Mouse (Mus musculus) stomach, postnatal 0 days (tissue): Measurements from ENCODE around the gene Prdm16. TPM values are rescaled to one million over a fixed set of nuclear protein-coding genes. Genes with fewer than 3 reads are reported as not detected.

Source experiments
- ATAC-seq: fragments of 200-750 bp; cut with Nextera tagmentation; 2 replicates; pipeline ENCODE4 v1.8.0; 2017; ENCODE audit not compliant: low FRiP score, low TSS enrichment
- DNase-seq: peaks from one replicate; pipeline ENCODE4 v3.0.0-alpha.2; 2016; ENCODE audit warnings: low spot score
- H3K27ac ChIP-seq: fragments of 300-500 bp; sonication (generic); replicated peaks from 2 replicates; pipeline ENCODE4 v1.5.1; 2014; ENCODE audit warnings: mild to moderate bottlenecking, control low read depth
- H3K27me3 ChIP-seq: fragments of 300-500 bp; sonication (generic); 2 replicates; pipeline ENCODE4 v1.6.1; 2014; ENCODE audit warnings: low read length; ENCODE audit not compliant: control insufficient read depth, insufficient read depth
- H3K36me3 ChIP-seq: fragments of 300-500 bp; sonication (generic); 2 replicates; pipeline ENCODE4 v1.6.1; 2014; ENCODE audit warnings: low read length, mixed read lengths; ENCODE audit not compliant: control insufficient read depth, insufficient read depth
- H3K4me1 ChIP-seq: fragments of 300-500 bp; sonication (generic); replicated peaks from 2 replicates; pipeline ENCODE4 v1.6.1; 2014; ENCODE audit warnings: antibody characterized with exemption; ENCODE audit not compliant: control insufficient read depth, insufficient read depth
- H3K4me2 ChIP-seq: fragments of 300-500 bp; sonication (generic); replicated peaks from 2 replicates; pipeline ENCODE4 v1.6.1; 2014; ENCODE audit warnings: low read depth, mild to moderate bottlenecking, control low read depth, moderate library complexity
- H3K4me3 ChIP-seq: fragments of 300-500 bp; sonication (generic); 2 replicates; pipeline ENCODE4 v1.5.1; 2014; ENCODE audit warnings: low read depth, low read length, control low read depth
- H3K9ac ChIP-seq: fragments of 300-500 bp; sonication (generic); 2 replicates; pipeline ENCODE4 v1.6.1; 2014; ENCODE audit warnings: mild to moderate bottlenecking, low read length, control low read depth, mixed read lengths
- H3K9me3 ChIP-seq: fragments of 300-500 bp; sonication (generic); 2 replicates; pipeline ENCODE4 v1.6.1; 2016; ENCODE audit warnings: low read length; ENCODE audit not compliant: control insufficient read depth
- CTCF ChIP-seq: IDR thresholded peaks from 2 replicates; pipeline ENCODE4 v1.5.1; 2016; ENCODE audit warnings: antibody characterized with exemption, low read depth, mild to moderate bottlenecking, moderate library complexity
- EP300 ChIP-seq: optimal IDR thresholded peaks from 2 replicates; pipeline ENCODE3; 2016; ENCODE audit warnings: antibody characterized with exemption
- WGBS: fragments of 180-500 bp; shearing (Covaris S2); extraction: QIAGEN DNeasy Blood & Tissue Kit; methylation state at CpG from one replicate; pipeline ENCODE4 v1.1.7; 2014; 5-methylcytosine and 5-hydroxymethylcytosine counted together
- polyA plus RNA-seq: library from polyadenylated mRNA; unstranded; fragments of >200 nt; fragmentation: Nextera tagmentation; extraction: Ambion mirVana; gene quantifications from 2 replicates; pipeline ENCODE4 v1.2.1, GENCODE M21; 2015

The Prdm16 gene
- polyA plus RNA-seq, 1 experiment from 2014 or later = 15.6 TPM

- no peaks in the 10 kb centered on the region for H3K4me1 ChIP-seq
- no peak overlapping the region for H3K4me2 ChIP-seq
- TF ChIP-seq EP300 = no peak
- TF ChIP-seq CTCF = no peak
- 54% methylated on average over 10 of the region's 10 CpGs for WGBS
- DNase-seq (peak; percentile 57), ATAC-seq (peak; percentile 85)
- H3K4me3 ChIP-seq = no peak overlapping the region
- H3K9me3 ChIP-seq = no peaks in the 10 kb centered on the region
- no peaks in the 10 kb centered on the region for H3K36me3 ChIP-seq
- no peak overlapping the region for H3K9ac ChIP-seq
- H3K27me3 ChIP-seq = no peaks in the 10 kb centered on the region
- peak overlapping the region; percentile 49; the same call in 1 of the 2 replicates for H3K27ac ChIP-seq
These were observed 260.6 kb downstream of the Prdm16 start for GRCm38 (mm10) chr4:154375939-154376625.

DNA sequence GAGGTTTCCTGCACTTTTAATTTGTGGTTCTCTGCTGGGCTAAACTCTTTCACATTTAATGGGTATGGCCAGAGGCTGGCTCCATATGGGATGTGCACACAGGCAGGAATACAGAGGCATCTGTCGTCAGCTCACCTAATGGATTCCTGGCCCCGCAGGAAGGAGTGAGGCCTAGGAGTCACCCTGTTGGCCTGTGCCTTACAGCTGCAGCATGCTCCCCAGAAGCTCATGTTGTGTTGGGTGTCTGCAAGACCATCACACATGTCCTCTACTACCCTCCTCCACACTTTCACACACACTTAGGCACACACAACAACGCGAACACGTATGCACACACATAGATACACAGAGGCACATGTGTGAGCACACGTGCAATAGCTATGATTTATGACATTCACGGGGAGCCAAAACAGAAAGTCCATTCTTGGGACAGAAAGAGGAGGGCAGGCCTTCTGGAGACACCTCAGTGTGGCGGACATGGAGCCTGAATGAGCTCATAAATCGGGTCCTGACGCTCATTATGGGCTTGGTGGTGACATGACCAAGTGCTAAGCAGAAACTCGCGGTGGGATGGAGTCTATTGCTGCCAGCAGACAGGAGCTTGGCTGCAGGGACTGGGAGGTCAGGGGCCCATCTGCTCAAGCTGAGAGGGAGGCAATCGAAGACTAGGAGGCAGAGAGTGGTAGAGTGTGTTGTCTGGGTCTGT is 265.0 kb downstream of the Prdm16 start:
- H3K9me3 ChIP-seq = no peaks in the 10 kb centered on the region
- ATAC-seq = no peak
- no peaks in the 10 kb centered on the region for H3K4me1 ChIP-seq
- H3K9ac ChIP-seq = no peak overlapping the region
- TF ChIP-seq EP300 = no peak
- no peak for TF ChIP-seq CTCF
- H3K4me2 ChIP-seq = no peak overlapping the region
- WGBS = 65% methylated on average over 13 of the region's 13 CpGs
- no peaks in the 10 kb centered on the region for H3K36me3 ChIP-seq
- H3K27ac ChIP-seq = no peak overlapping the region
- no peaks in the 10 kb centered on the region for H3K27me3 ChIP-seq
- H3K4me3 ChIP-seq = no peak overlapping the region
- DNase-seq = no peak

DNA sequence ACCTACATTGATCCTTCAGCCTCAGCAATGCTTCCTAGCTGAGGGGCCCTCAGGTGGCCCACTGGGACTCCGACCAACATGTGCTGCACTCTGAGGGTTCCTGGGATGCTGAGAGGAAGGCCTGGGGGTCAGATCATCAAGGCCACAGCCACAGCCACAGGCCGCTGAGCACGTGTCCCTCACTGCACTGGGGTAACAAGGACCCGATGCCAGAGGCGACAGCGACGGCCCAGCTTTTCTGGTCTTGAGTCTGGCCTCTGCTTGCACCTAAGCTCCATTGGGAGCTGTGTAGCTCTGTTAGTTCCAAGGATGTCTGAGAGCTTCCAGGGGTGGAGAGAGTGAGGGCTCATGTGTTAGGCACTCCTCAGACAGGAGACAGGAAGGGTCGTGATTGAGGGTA is 265.8 kb downstream of the Prdm16 start:
- H3K4me1 ChIP-seq = no peaks in the 10 kb centered on the region
- no peaks in the 10 kb centered on the region for H3K27me3 ChIP-seq
- no peaks in the 10 kb centered on the region for H3K9me3 ChIP-seq
- H3K27ac ChIP-seq = no peak overlapping the region
- H3K4me3 ChIP-seq = no peak overlapping the region
- DNase-seq (no peak), ATAC-seq (no peak)
- H3K4me2 ChIP-seq = no peak overlapping the region
- WGBS = 83% methylated on average over 8 of the region's 8 CpGs
- no peak overlapping the region for H3K9ac ChIP-seq
- H3K36me3 ChIP-seq = no peaks in the 10 kb centered on the region
- TF ChIP-seq EP300 (no peak), CTCF (no peak)

DNA sequence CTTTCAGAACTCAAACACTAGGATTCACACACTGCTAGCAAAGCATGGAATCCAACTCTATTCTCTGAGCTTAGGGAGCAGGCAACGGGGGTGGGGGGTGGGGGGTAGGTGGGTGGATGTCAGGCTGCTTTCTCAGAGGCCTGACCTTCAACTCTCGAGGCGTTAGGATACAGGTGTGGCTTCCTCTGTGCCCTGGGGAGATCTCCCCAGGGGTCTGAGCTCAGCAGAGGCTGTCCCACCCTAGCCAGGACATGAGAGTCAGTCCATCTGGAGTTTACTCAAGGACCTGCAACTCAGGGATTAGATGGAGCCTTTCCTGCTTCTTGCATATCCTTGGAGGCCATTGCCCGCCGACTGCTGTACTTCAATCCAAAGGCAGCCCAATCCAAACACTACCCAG is 267.6 kb downstream of the Prdm16 start:
- Histone ChIP-seq H3K9ac (no peak overlapping the region), H3K4me2 (no peak overlapping the region), H3K4me3 (no peak overlapping the region), H3K4me1 (no peaks in the 10 kb centered on the region), H3K27ac (no peak overlapping the region), H3K27me3 (no peaks in the 10 kb centered on the region), H3K36me3 (no peaks in the 10 kb centered on the region), H3K9me3 (no peaks in the 10 kb centered on the region)
- ATAC-seq (no peak), DNase-seq (no peak)
- TF ChIP-seq CTCF (no peak), EP300 (no peak)
- 60% methylated on average over 5 of the region's 5 CpGs for WGBS

DNA sequence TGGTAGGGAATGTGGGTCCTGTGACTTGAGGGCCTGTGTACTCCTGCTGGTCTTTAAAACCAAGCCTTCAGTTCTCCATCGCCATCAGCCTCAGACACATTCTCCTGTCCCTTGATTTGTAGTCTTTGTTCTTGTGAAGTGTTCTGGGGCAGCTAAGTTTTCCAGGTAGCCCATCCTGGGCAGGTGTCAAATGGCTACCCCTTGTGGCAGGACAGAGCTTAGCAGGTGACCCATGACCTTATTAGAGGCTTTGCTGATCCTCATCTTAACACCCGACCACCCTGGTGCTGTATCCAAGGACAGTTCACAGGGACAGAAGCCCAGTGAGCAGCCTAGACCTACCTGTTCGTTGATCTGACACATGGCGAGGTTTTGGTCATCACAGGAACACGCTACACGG is 269.8 kb downstream of the Prdm16 start:
- no peak for DNase-seq
- TF ChIP-seq EP300 (no peak), CTCF (peak; percentile 52)
- H3K4me1 ChIP-seq = no peaks in the 10 kb centered on the region
- H3K4me3 ChIP-seq = no peak overlapping the region
- WGBS = 80% methylated on average over 6 of the region's 6 CpGs
- no peak overlapping the region for H3K4me2 ChIP-seq
- H3K27ac ChIP-seq = no peak overlapping the region
- no peaks in the 10 kb centered on the region for H3K36me3 ChIP-seq
- no peaks in the 10 kb centered on the region for H3K27me3 ChIP-seq
- H3K9me3 ChIP-seq = no peaks in the 10 kb centered on the region
- H3K9ac ChIP-seq = no peak overlapping the region
- ATAC-seq = peak; percentile 6; the same call in 1 of the 2 replicates

- no peaks in the 10 kb centered on the region for H3K27me3 ChIP-seq
- TF ChIP-seq EP300 (no peak), CTCF (no peak)
- DNase-seq = no peak
- no peaks in the 10 kb centered on the region for H3K36me3 ChIP-seq
- no peak for ATAC-seq
- H3K9ac ChIP-seq = no peak overlapping the region
- H3K9me3 ChIP-seq = no peaks in the 10 kb centered on the region
- no peak overlapping the region for H3K27ac ChIP-seq
- no peak overlapping the region for H3K4me3 ChIP-seq
- 83% methylated on average over 2 of the region's 2 CpGs for WGBS
- no peaks in the 10 kb centered on the region for H3K4me1 ChIP-seq
- H3K4me2 ChIP-seq = no peak overlapping the region
These were observed 271.9 kb downstream of the Prdm16 start for GRCm38 (mm10) chr4:154364752-154365151.
